Mouse (Mus musculus) heart, embryonic 12.5 days (tissue): ENCODE data around the gene Gdf1. TPM values are rescaled to one million over a fixed set of nuclear protein-coding genes. Genes with fewer than 3 reads are reported as not detected.

Experiments used
- ATAC-seq: fragments of 200-750 bp; cut with Nextera tagmentation; 2 replicates; pipeline ENCODE4 v1.8.0; 2017; ENCODE audit warnings: moderate TSS enrichment, moderate library complexity; ENCODE audit not compliant: insufficient number of reproducible peaks, low FRiP score
- H3K27ac ChIP-seq: fragments of 300-500 bp; sonication (generic); 2 replicates; pipeline ENCODE4 v1.5.1; 2016; ENCODE audit warnings: mild to moderate bottlenecking, moderate library complexity; ENCODE audit not compliant: poor library complexity, severe bottlenecking
- H3K27me3 ChIP-seq: fragments of 300-500 bp; sonication (generic); replicated peaks from 2 replicates; pipeline ENCODE4 v1.6.1; 2016; ENCODE audit warnings: mild to moderate bottlenecking, moderate library complexity
- H3K36me3 ChIP-seq: fragments of 300-500 bp; sonication (generic); 2 replicates; pipeline ENCODE4 v1.6.1; 2016; ENCODE audit warnings: mild to moderate bottlenecking, moderate library complexity
- H3K4me1 ChIP-seq: fragments of 300-500 bp; sonication (generic); replicated peaks from 2 replicates; pipeline ENCODE4 v1.6.1; 2016; ENCODE audit warnings: mild to moderate bottlenecking
- H3K4me2 ChIP-seq: fragments of 300-500 bp; sonication (generic); 2 replicates; pipeline ENCODE4 v1.6.1; 2016; ENCODE audit warnings: mild to moderate bottlenecking, moderate library complexity
- H3K4me3 ChIP-seq: fragments of 300-500 bp; sonication (generic); 2 replicates; pipeline ENCODE4 v1.5.1; 2016; ENCODE audit warnings: mild to moderate bottlenecking
- H3K9ac ChIP-seq: fragments of 300-500 bp; sonication (generic); 2 replicates; pipeline ENCODE4 v1.6.1; 2016; ENCODE audit warnings: mild to moderate bottlenecking, moderate library complexity
- H3K9me3 ChIP-seq: fragments of 300-500 bp; sonication (generic); replicated peaks from 2 replicates; pipeline ENCODE4 v1.6.1; 2016; ENCODE audit warnings: mild to moderate bottlenecking, moderate library complexity
- WGBS: fragments of 180-500 bp; shearing (Covaris S2); methylation state at CpG from one replicate; pipeline ENCODE4 v1.1.7; 2016; 5-methylcytosine and 5-hydroxymethylcytosine counted together
- polyA plus RNA-seq: library from polyadenylated mRNA; unstranded; fragments of >200 nt; fragmentation: Nextera tagmentation; extraction: Ambion mirVana; gene quantifications from 2 replicates; pipeline ENCODE4 v1.2.1, GENCODE M21; 2016

Gene Gdf1
- 2.1 TPM in 2 replicates for polyA plus RNA-seq

GRCm38 (mm10) chr8:70329124-70329834 is at the start of gene Gdf1:
Gdf1 (plus strand) TSS chr8:70329817.
- Histone ChIP-seq H3K9ac (peak within 1 kb of the TSS; percentile 36), H3K4me3 (peak within 1 kb of the TSS; percentile 33), H3K36me3 (peaks cover 37% of the 10 kb centered on the region)

GRCm38 (mm10) chr8:70281001-70281400 is 48.6 kb upstream of the Gdf1 start:
- Histone ChIP-seq H3K27ac (peak overlapping the region; percentile 69), H3K27me3 (no peaks in the 10 kb centered on the region), H3K4me3 (no peak overlapping the region), H3K4me2 (no peak overlapping the region), H3K4me1 (peaks cover 40% of the 10 kb centered on the region), H3K9me3 (no peaks in the 10 kb centered on the region), H3K9ac (0 out of 2 replicates have a peak overlapping the region, but pooled peaks have one; percentile 25), H3K36me3 (peaks cover 14% of the 10 kb centered on the region)
- 33% methylated on average over 3 of the region's 3 CpGs for WGBS
- ATAC-seq = no peak

More at GRCm38 (mm10) chr8:70329124-70329834, at the start of gene Gdf1:
- peak; percentile 53 for ATAC-seq
- Histone ChIP-seq H3K27me3 (peaks cover 21% of the 10 kb centered on the region), H3K4me1 (peaks cover 24% of the 10 kb centered on the region), H3K9me3 (peaks cover 8% of the 10 kb centered on the region; the same call in 1 of the 2 replicates), H3K4me2 (peak within 1 kb of the TSS; percentile 64), H3K27ac (peak within 1 kb of the TSS; percentile 22)
- WGBS = 27% methylated on average over 14 of the region's 14 CpGs

GRCm38 (mm10) chr8:70282603-70283135 is 46.9 kb upstream of the Gdf1 start, which contains the start of gene Homer3:
Homer3 (plus strand) TSS chr8:70282827.
- ATAC-seq = peak; percentile 84
- peak within 1 kb of the TSS; percentile 82 for H3K4me2 ChIP-seq
- H3K4me3 ChIP-seq = peak within 1 kb of the TSS; percentile 78
- H3K4me1 ChIP-seq = peaks cover 36% of the 10 kb centered on the region
- peaks cover 31% of the 10 kb centered on the region for H3K36me3 ChIP-seq
- H3K27me3 ChIP-seq = no peaks in the 10 kb centered on the region
- H3K9ac ChIP-seq = peak within 1 kb of the TSS; percentile 95
- H3K9me3 ChIP-seq = no peaks in the 10 kb centered on the region
- under 1% methylated on average over 34 of the region's 36 CpGs for WGBS
- H3K27ac ChIP-seq = peak within 1 kb of the TSS; percentile 69

- Histone ChIP-seq H3K4me1 (peaks cover 30% of the 10 kb centered on the region), H3K4me3 (peak overlapping the region; percentile 78), H3K9me3 (no peaks in the 10 kb centered on the region), H3K9ac (peak overlapping the region; percentile 95), H3K36me3 (peaks cover 36% of the 10 kb centered on the region), H3K27me3 (no peaks in the 10 kb centered on the region), H3K4me2 (peak overlapping the region; percentile 82), H3K27ac (peak overlapping the region; percentile 61)
- 2% methylated on average over 54 of the region's 55 CpGs for WGBS
- peak; percentile 49 for ATAC-seq
Measured at GRCm38 (mm10) chr8:70283136-70284077, 46.2 kb upstream of the Gdf1 start.

GRCm38 (mm10) chr8:70284421-70284820 is 45.2 kb upstream of the Gdf1 start:
- 77% methylated on average over 5 of the region's 5 CpGs for WGBS
- no peaks in the 10 kb centered on the region for H3K9me3 ChIP-seq
- peak overlapping the region; percentile 78; the same call in 1 of the 2 replicates for H3K4me3 ChIP-seq
- H3K4me1 ChIP-seq = peaks cover 20% of the 10 kb centered on the region
- H3K9ac ChIP-seq = no peak overlapping the region
- no peak overlapping the region for H3K27ac ChIP-seq
- peaks cover 42% of the 10 kb centered on the region for H3K36me3 ChIP-seq
- no peaks in the 10 kb centered on the region for H3K27me3 ChIP-seq
- no peak for ATAC-seq
- H3K4me2 ChIP-seq = peak overlapping the region; percentile 82

- no peak for ATAC-seq
- Histone ChIP-seq H3K36me3 (peaks cover 51% of the 10 kb centered on the region), H3K9ac (no peak overlapping the region), H3K27ac (no peak overlapping the region), H3K4me2 (no peak overlapping the region), H3K9me3 (no peaks in the 10 kb centered on the region), H3K4me1 (peaks cover 19% of the 10 kb centered on the region), H3K4me3 (no peak overlapping the region), H3K27me3 (no peaks in the 10 kb centered on the region)
- 92% methylated on average over 15 of the region's 15 CpGs for WGBS
Measured at GRCm38 (mm10) chr8:70285304-70285703, 44.3 kb upstream of the Gdf1 start.

GRCm38 (mm10) chr8:70286737-70287136 is 42.9 kb upstream of the Gdf1 start:
- Histone ChIP-seq H3K36me3 (peaks cover 64% of the 10 kb centered on the region), H3K4me3 (no peak overlapping the region), H3K4me1 (peaks cover 7% of the 10 kb centered on the region), H3K27ac (no peak overlapping the region), H3K9me3 (no peaks in the 10 kb centered on the region), H3K9ac (no peak overlapping the region), H3K4me2 (no peak overlapping the region), H3K27me3 (no peaks in the 10 kb centered on the region)
- WGBS = 84% methylated on average over 8 of the region's 8 CpGs
- ATAC-seq = no peak

- Histone ChIP-seq H3K27ac (no peak overlapping the region), H3K4me3 (no peak overlapping the region), H3K9me3 (no peaks in the 10 kb centered on the region), H3K9ac (no peak overlapping the region), H3K27me3 (no peaks in the 10 kb centered on the region), H3K4me2 (no peak overlapping the region), H3K4me1 (no peaks in the 10 kb centered on the region), H3K36me3 (peaks cover 93% of the 10 kb centered on the region)
- no peak for ATAC-seq
- WGBS = 67% methylated on average over 5 of the region's 5 CpGs
Measured at GRCm38 (mm10) chr8:70293988-70294405, 35.6 kb upstream of the Gdf1 start.

- H3K4me1 ChIP-seq = peaks cover 25% of the 10 kb centered on the region
- H3K27me3 ChIP-seq = no peaks in the 10 kb centered on the region
- no peak overlapping the region for H3K9ac ChIP-seq
- no peak overlapping the region; the same call in 1 of the 2 replicates for H3K4me2 ChIP-seq
- 76% methylated on average over 3 of the region's 3 CpGs for WGBS
- H3K9me3 ChIP-seq = no peaks in the 10 kb centered on the region
- ATAC-seq = no peak
- H3K4me3 ChIP-seq = no peak overlapping the region
- H3K36me3 ChIP-seq = peaks cover 63% of the 10 kb centered on the region
- H3K27ac ChIP-seq = no peak overlapping the region
Measured at GRCm38 (mm10) chr8:70300881-70301280, 28.7 kb upstream of the Gdf1 start.

GRCm38 (mm10) chr8:70302358-70302890 is 27.2 kb upstream of the Gdf1 start, which contains the start of the genes Ddx49 and Cope:
Ddx49 (minus strand) TSS chr8:70302489.
Cope (plus strand) TSS chr8:70302518.
- peak; percentile 90 for ATAC-seq
- Histone ChIP-seq H3K9me3 (no peaks in the 10 kb centered on the region), H3K27me3 (no peaks in the 10 kb centered on the region), H3K9ac (peak within 1 kb of the TSS; percentile 94), H3K36me3 (peaks cover 60% of the 10 kb centered on the region), H3K4me1 (peaks cover 25% of the 10 kb centered on the region), H3K27ac (peak within 1 kb of the TSS; percentile 67; the same call in 1 of the 2 replicates), H3K4me3 (peak within 1 kb of the TSS; percentile 96), H3K4me2 (peak within 1 kb of the TSS; percentile 94)
- under 1% methylated on average over 40 of the region's 40 CpGs for WGBS
